Mouse (Mus musculus) limb, embryonic 12.5 days (tissue): ENCODE results near the gene Sult6b1. TPM values are rescaled to one million over a fixed set of nuclear protein-coding genes. Genes with fewer than 3 reads are reported as not detected.

Source experiments
- ATAC-seq: fragments of 200-750 bp; cut with Nextera tagmentation; 2 replicates; pipeline ENCODE4 v1.8.0; 2017; ENCODE audit warnings: low read depth, moderate TSS enrichment; ENCODE audit not compliant: insufficient number of reproducible peaks, insufficient read depth, low FRiP score, low TSS enrichment
- H3K27ac ChIP-seq: fragments of 300-500 bp; sonication (generic); 2 replicates; pipeline ENCODE4 v1.5.1; 2016; ENCODE audit warnings: mild to moderate bottlenecking, moderate library complexity
- H3K27me3 ChIP-seq: fragments of 300-500 bp; sonication (generic); 2 replicates; pipeline ENCODE4 v1.6.1; 2016; ENCODE audit warnings: mild to moderate bottlenecking, moderate library complexity
- H3K36me3 ChIP-seq: fragments of 300-500 bp; sonication (generic); 2 replicates; pipeline ENCODE4 v1.6.1; 2016; ENCODE audit warnings: mild to moderate bottlenecking, moderate library complexity
- H3K4me1 ChIP-seq: fragments of 300-500 bp; sonication (generic); replicated peaks from 2 replicates; pipeline ENCODE4 v1.6.1; 2016
- H3K4me2 ChIP-seq: fragments of 300-500 bp; sonication (generic); 2 replicates; pipeline ENCODE4 v1.6.1; 2016; ENCODE audit warnings: mild to moderate bottlenecking, moderate library complexity
- H3K4me3 ChIP-seq: fragments of 300-500 bp; sonication (generic); replicated peaks from 2 replicates; pipeline ENCODE4 v1.5.1; 2016; ENCODE audit warnings: mild to moderate bottlenecking
- H3K9ac ChIP-seq: fragments of 300-500 bp; sonication (generic); replicated peaks from 2 replicates; pipeline ENCODE4 v1.6.1; 2016; ENCODE audit warnings: mild to moderate bottlenecking, moderate library complexity
- H3K9me3 ChIP-seq: fragments of 300-500 bp; sonication (generic); 2 replicates; pipeline ENCODE4 v1.6.1; 2016; ENCODE audit warnings: mild to moderate bottlenecking, moderate library complexity
- WGBS: fragments of 180-500 bp; shearing (Covaris S2); methylation state at CpG from one replicate; pipeline ENCODE4 v1.1.7; 2016; 5-methylcytosine and 5-hydroxymethylcytosine counted together
- polyA plus RNA-seq: library from polyadenylated mRNA; unstranded; fragments of >200 nt; fragmentation: Nextera tagmentation; extraction: Ambion mirVana; gene quantifications from 2 replicates; pipeline ENCODE4 v1.2.1, GENCODE M21; 2016

The Sult6b1 gene
- polyA plus RNA-seq, 1 experiment from 2014 or later: 0.10 TPM

DNA sequence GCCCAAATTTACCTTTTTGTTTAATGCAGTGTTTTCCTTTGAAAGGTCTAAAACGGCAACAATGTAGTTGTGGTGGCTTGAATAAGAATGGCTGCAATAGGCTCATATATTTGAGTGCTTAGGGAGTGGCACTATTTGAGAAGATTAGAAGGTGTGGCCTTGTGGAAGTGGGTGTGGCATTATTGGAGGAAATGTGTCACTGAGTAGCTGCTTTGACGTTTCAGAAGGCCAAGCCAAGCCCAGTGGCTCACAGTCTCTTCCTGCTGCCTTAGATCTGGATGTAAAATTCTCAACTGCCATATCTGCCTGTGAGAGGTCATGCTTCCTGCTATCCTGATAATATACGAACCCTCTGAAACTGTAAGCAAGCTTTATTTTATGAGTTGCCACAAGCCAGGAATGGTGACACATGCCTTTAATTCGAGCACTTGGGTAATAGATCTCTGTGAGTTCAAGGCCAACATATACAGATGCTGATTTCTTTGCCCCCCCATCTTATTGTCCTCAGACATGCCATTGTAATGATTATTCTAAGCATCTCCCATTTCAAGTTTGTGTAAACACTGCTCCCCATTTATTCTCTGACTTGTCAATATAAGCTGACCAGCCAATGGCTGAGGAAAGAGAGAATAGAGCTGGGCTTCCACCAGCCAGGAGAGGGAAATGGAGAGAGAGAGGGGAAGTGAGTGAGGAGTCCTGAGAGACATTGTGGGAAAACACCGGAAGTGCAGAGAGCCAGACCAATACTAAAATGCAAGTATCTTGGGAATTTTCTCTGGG lies 21.3 kb downstream of the Sult6b1 start:
- peaks cover 12% of the 10 kb centered on the region for H3K4me1 ChIP-seq
- no peak overlapping the region for H3K4me2 ChIP-seq
- 78% methylated on average over 5 of the region's 5 CpGs for WGBS
- H3K4me3 ChIP-seq: no peak overlapping the region
- no peaks in the 10 kb centered on the region for H3K36me3 ChIP-seq
- H3K9ac ChIP-seq: no peak overlapping the region
- H3K9me3 ChIP-seq: no peaks in the 10 kb centered on the region
- no peak for ATAC-seq
- no peak overlapping the region for H3K27ac ChIP-seq
- no peaks in the 10 kb centered on the region for H3K27me3 ChIP-seq

DNA sequence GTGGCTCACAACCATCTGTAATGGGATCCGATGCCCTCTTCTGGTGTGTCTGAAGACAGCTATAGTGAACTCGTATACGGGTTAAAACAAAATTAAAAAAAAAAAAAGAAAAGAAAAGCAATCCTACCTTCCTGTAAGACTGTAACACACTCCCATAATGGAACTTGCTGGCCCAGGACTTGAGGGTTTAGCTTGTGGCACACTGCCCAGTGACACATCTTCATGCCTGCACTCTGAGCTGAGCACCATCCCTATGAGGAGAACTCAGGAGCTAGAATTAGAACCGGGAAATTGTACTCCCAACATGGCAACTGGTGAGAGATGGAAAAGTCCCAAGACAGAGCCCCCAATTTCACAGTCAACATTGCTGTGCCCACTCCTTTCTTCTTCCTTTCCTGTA lies 23.5 kb downstream of the Sult6b1 start:
- no peak overlapping the region for H3K4me3 ChIP-seq
- peaks cover 4% of the 10 kb centered on the region for H3K36me3 ChIP-seq
- H3K9me3 ChIP-seq: no peaks in the 10 kb centered on the region
- H3K27me3 ChIP-seq: no peaks in the 10 kb centered on the region
- ATAC-seq: no peak
- H3K4me1 ChIP-seq: peaks cover 12% of the 10 kb centered on the region
- WGBS: 82% methylated on average over 4 of the region's 4 CpGs
- no peak overlapping the region for H3K27ac ChIP-seq
- H3K4me2 ChIP-seq: no peak overlapping the region
- no peak overlapping the region for H3K9ac ChIP-seq

DNA sequence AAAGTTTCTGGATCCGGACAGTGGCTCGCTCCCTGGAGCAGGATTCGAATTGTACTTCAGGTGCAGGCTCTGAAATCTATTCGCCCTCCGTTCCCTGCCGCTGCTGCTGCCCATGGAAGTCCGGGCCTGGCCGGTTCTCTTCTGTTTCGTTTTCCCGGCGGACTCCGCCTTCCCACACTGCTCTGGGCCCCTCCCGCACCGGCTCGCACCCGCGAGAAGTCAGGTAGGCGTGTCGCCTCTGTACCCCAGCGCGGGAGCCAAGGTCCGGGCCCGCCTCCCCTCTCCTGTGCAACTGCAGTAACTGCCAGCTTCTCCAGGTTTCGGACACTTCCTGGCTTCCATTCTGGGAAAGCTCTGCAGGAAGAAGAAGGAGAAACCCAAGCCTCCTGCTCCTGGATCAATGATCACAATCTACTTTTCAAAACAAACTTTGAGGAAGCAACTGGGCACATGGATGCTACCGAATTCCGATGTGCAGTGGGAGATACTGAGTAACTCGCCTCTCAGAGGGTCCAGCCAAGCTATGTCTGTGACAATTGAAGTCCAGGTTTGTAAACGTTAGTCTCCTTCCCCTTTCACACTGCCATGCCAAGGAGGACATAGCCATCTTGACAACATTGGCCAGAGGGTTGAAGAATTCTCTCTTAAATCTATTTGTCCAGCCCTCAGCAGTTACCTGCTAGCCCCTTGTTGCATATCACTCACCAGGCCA lies 24.2 kb downstream of the Sult6b1 start, which contains the start of gene Eif2ak2:
Gene Eif2ak2, minus strand, starts transcription at position 173 of the 712 bp plus-strand sequence.
- H3K36me3 ChIP-seq: peaks cover 4% of the 10 kb centered on the region
- H3K27ac ChIP-seq: peak within 1 kb of the TSS; percentile 77
- H3K4me1 ChIP-seq: peaks cover 12% of the 10 kb centered on the region
- peak within 1 kb of the TSS; percentile 73 for H3K4me2 ChIP-seq
- peak; percentile 93 for ATAC-seq
- WGBS: 4% methylated on average over 28 of the region's 28 CpGs
- H3K27me3 ChIP-seq: no peaks in the 10 kb centered on the region
- H3K9me3 ChIP-seq: no peaks in the 10 kb centered on the region
- H3K4me3 ChIP-seq: peak within 1 kb of the TSS; percentile 61
- H3K9ac ChIP-seq: peak within 1 kb of the TSS; percentile 72

DNA sequence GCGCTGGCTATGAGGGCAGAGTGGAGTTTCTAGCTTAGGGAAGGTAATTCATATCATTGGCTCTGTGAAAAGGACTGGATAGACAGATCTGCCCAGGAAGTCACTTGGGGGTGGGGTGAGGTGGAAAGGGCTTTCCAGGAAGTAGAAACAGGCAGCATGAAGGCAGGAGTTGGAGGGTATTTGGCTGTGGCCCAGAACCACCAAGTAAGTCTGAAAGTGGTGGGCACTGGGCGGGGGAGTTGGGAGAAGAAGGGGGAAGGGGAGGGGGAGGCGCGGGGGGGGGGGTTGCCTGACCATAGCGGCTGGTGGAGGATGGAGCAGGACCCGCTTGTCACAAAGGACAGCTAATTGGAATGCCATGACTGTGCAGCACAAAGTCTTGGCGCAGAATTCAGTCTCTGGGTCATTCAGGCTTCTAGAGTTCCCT lies 24.9 kb downstream of the Sult6b1 start:
- ATAC-seq: peak; percentile 76
- H3K9ac ChIP-seq: peak overlapping the region; percentile 72
- peak overlapping the region; percentile 77 for H3K27ac ChIP-seq
- H3K36me3 ChIP-seq: peaks cover 9% of the 10 kb centered on the region
- 13% methylated on average over 5 of the region's 7 CpGs for WGBS
- H3K4me2 ChIP-seq: peak overlapping the region; percentile 73
- H3K27me3 ChIP-seq: no peaks in the 10 kb centered on the region
- peak overlapping the region; percentile 61 for H3K4me3 ChIP-seq
- peaks cover 12% of the 10 kb centered on the region for H3K4me1 ChIP-seq
- no peaks in the 10 kb centered on the region for H3K9me3 ChIP-seq

DNA sequence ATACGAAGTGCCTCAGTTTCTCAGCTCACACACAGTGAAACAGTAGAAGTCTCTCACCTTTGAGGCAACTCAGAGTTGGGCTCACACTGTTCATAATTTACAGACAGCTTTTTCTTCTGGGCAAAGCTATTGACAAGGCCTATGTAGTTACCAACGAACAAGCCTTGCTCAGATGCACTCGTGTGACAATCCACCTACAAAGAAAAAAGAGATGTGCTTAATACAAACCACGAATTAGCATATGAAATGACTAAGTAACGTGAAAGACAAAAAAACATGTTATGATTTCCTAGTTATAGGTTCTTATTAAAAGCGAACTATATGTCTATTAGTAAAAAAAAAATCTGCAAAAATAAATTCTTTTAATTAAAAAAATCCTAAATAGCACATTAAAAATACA lies 32.9 kb downstream of the Sult6b1 start:
- no peaks in the 10 kb centered on the region for H3K9me3 ChIP-seq
- no peak overlapping the region for H3K4me3 ChIP-seq
- no peak overlapping the region for H3K9ac ChIP-seq
- H3K4me1 ChIP-seq: no peaks in the 10 kb centered on the region
- no peaks in the 10 kb centered on the region for H3K27me3 ChIP-seq
- H3K36me3 ChIP-seq: peaks cover 56% of the 10 kb centered on the region
- 87% methylated on average over 6 of the region's 6 CpGs for WGBS
- no peak for ATAC-seq
- H3K27ac ChIP-seq: no peak overlapping the region
- no peak overlapping the region for H3K4me2 ChIP-seq

DNA sequence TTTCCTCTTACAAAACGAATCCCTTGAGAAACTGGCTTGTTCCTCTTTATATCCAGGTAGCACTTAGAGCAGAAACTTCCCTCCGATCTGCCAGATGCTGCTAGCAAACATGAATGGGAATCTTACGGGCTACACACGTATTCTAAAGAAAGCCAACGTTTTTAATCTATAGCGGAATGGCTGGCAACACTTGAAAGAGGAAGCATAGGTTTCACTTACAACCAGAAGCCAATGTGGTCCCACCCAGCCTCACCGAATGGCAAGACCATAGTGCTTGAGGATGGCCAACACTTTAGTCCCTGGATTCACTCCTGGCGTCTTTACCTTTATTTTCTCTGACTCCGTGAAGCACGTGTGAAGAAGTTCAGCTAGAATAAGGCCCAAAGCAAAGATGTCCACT lies 50.5 kb downstream of the Sult6b1 start:
- H3K36me3 ChIP-seq: peaks cover 66% of the 10 kb centered on the region
- H3K9me3 ChIP-seq: no peaks in the 10 kb centered on the region
- ATAC-seq: no peak
- H3K4me1 ChIP-seq: no peaks in the 10 kb centered on the region
- no peaks in the 10 kb centered on the region for H3K27me3 ChIP-seq
- no peak overlapping the region for H3K4me3 ChIP-seq
- 89% methylated on average over 10 of the region's 10 CpGs for WGBS
- no peak overlapping the region for H3K9ac ChIP-seq
- H3K27ac ChIP-seq: no peak overlapping the region
- H3K4me2 ChIP-seq: no peak overlapping the region

DNA sequence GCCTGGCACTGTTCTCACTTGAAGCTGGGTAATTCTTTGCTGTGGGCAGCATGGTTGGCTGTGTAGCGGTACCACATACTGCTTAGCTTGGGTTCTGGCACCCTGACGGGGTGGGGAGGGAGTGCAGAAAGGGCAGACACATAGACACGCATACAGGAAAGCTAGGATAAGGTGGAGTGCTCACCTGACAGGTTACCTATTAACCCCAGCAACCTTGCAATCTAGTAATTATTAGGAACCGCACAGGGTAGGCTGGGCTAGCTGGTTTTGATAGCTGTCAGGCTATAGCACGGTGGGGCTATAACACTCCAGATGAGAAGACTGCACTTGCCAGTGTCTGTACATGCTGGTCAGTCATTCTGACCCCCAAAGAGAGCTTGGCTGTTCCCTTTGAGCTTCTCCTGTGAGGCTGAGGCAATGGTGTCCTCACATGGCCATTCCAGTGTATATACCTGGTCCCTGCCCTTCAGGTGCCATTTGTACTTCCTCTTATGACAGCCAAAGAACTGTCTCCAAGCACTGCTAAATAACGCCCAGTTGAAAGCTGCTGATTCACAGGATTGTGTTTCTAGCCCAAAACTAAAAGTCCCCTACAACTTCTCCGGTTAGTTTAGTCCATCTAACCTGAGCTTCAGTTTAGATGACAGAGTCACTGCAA lies 64.4 kb downstream of the Sult6b1 start:
- H3K36me3 ChIP-seq: peaks cover 91% of the 10 kb centered on the region
- no peak overlapping the region for H3K4me3 ChIP-seq
- WGBS: 92% methylated on average over 7 of the region's 7 CpGs

DNA sequence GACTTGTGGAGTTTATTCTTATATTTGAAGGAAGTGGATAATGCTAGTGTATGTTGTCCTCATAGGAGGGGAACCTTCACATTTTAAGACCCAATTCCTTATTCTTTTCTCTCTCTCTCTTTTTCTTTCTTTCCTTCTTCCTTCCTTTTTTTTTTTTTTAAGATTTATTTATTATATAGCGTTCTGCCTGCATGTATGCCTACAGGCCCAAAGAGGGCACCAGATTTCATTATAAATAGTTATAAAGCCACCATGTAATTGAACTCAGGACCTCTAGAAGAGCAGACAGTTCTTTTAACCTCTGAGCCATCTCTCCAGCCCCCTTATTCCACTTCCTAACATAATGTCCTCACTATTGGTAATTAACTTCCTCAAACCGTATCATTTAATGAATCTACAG lies 70.7 kb downstream of the Sult6b1 start:
- ATAC-seq: no peak
- Histone ChIP-seq H3K36me3 (peaks cover 31% of the 10 kb centered on the region), H3K4me2 (peak overlapping the region; percentile 82), H3K4me1 (peaks cover 10% of the 10 kb centered on the region), H3K27me3 (no peaks in the 10 kb centered on the region), H3K9ac (peak overlapping the region; percentile 66), H3K27ac (peak overlapping the region; percentile 87), H3K4me3 (peak overlapping the region; percentile 84), H3K9me3 (no peaks in the 10 kb centered on the region)
- WGBS: 23% methylated on average over 2 of the region's 2 CpGs

More for the DNA sequence above, 64.4 kb downstream of the Sult6b1 start:
- Histone ChIP-seq H3K9me3 (no peaks in the 10 kb centered on the region), H3K27me3 (no peaks in the 10 kb centered on the region), H3K4me2 (no peak overlapping the region), H3K4me1 (no peaks in the 10 kb centered on the region), H3K9ac (no peak overlapping the region), H3K27ac (no peak overlapping the region)
- no peak for ATAC-seq

DNA sequence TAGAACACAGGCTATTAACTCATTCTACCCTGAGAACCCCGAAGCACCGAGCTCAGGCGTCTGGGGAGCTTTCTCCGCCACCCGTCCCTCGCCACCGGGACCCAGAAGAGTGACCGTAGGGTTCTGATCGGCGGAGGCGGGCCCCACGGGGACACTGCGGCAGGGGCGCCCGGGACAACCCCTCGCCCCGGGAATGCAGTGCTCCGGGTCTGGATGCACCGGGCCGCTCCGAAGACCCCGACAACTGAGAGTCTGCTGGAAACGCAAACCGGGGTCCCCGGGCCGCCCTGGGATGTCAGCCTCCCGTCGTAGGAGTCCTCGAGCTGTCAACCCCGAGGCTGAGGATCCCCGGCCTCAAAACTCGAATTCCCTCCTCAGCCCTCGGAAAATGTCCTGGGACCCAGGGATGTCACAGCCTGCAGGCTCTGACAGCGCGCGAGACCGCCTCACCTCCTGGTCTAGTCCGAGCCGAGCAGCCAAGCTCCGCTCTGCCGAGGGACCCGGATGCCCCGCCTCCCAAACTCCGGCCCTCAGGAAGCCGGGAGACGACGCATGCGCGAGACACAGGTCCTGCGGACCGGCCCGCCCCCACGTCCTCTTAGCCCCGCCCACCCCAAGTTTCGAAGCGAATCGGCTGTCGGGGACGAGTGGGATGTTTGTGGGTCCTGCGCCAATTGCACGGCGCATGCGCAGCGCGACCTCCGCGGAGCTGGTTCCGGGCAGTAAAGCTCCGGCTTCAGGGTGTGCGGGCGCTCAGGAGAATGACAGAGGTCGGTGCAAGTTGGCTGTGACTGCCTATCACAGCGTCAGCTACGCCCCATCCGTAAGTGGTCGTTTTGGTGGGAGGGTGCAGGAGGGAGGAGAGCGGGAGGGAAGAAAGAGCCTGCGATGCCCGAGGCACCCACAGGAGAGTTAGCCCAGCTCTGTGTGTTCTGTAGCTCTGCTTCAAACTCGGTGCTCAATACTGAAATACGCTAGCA lies 71.6 kb downstream of the Sult6b1 start, which contains the start of the genes Heatr5b and Gpatch11:
Gene Heatr5b, minus strand, starts transcription at position 509 of the 980 bp plus-strand sequence.
Gene Gpatch11, plus strand, starts transcription at position 712 of the 980 bp plus-strand sequence.
- Histone ChIP-seq H3K4me1 (peaks cover 10% of the 10 kb centered on the region), H3K4me2 (peak within 1 kb of the TSS; percentile 82), H3K27ac (peak within 1 kb of the TSS; percentile 87), H3K4me3 (peak within 1 kb of the TSS; percentile 84), H3K9me3 (no peaks in the 10 kb centered on the region), H3K36me3 (peaks cover 34% of the 10 kb centered on the region), H3K9ac (peak within 1 kb of the TSS; percentile 86), H3K27me3 (no peaks in the 10 kb centered on the region)
- under 1% methylated on average over 81 of the region's 81 CpGs for WGBS
- peak; percentile 99 for ATAC-seq
